Mouse (Mus musculus) kidney, adult 2 months (tissue): ENCODE measurements around the gene Nrap.

Source experiments
- CTCF ChIP-seq: fragments of 200-500 bp; conservative IDR thresholded peaks from 2 replicates; pipeline ENCODE4 v1.5.1; 2011; ENCODE audit warnings: low read depth, mild to moderate bottlenecking, control low read depth, low read length, moderate library complexity, mixed read lengths; ENCODE audit not compliant: insufficient read depth, insufficient read length
- POLR2A ChIP-seq: fragments of 200-500 bp; IDR thresholded peaks from one replicate; pipeline ENCODE4 v1.6.1; 2011; ENCODE audit warnings: low read depth, low read length, control low read depth

DNA sequence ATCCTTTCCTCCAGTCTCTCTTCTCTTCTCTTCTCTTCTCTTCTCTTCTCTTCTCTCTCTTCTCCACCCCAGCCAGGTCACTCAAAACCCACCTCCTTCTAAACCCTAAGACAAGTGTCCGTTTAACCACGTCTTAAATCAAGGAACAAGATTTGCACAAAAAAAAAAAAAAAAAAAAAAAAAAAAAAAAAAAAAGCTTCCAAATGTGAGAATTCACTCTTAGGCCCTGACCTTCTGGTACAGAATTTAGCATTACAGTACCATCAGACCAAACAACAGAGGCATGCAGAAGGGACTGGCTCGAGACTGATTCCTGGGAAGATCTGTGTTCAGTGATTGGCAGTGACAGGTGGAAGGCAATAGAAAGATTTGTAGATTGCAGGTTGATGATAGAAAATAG lies 30.5 kb upstream of the Nrap start:
- TF ChIP-seq CTCF = no peak
- no peak for TF ChIP-seq POLR2A
